10 mouse cellular contexts compared by ENCODE assay signal in the genomic region with DNA sequence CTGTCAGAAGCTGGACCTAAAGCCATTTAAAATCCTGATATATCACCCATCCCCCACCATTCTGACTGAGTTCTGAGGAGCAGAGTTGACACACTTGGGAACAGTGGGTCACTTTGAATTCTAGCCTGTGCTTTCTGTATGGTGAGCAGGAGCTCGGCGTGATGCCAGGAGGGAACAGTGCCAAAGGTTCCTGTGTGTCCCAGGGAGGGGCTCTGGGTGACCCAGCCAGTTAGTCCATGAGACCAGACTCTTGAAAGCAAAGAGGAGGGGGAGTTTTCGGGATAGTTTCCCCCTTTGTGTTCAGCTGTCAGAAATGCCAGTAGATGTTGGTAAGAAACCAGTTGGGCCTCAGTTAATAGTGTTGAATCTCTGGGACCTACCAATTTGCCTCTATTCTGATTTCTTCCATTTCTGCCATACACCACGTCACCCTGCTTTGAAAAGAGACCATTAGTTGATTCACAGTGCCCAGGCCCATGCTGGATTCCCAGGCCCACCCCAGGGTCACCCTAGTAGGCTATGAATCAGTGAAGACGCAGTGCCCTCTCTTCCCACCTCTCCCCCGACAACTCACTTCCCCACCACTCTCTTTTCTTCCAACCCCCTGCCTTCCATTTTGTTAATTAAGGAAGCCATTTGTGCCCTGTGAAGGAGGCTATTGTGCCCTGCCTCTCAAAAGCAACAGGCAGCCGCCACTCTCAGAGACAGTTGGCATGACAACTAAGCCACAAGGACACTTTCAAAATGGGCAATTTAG. TPM values are rescaled to one million over a fixed set of nuclear protein-coding genes. Genes with fewer than 3 reads are reported as not detected.
DNase-seq lines count a peak whose midpoint lies in the region; ATAC-seq and TF ChIP-seq lines count a peak whose summit lies in the region.
"Had no signal": no experiment of that assay in that cellular context is flagged by ENCODE, and none has a peak within 500 bp of the region (broad histone marks: within the 10 kb centered on the region; RNA-seq: fewer than 3 reads in every experiment).

No protein-coding gene starts in this region.

- no peak for TF ChIP-seq POLR2A in lung, adult 2 months (IDR thresholded peaks at IDR 0.05; ENCODE audit: borderline replicate concordance, extremely low read depth, low read depth, low read length)

- no peaks in the 10 kb centered on the region for H3K36me3 ChIP-seq in lung, embryonic 14.5 days (ENCODE audit: insufficient read depth)
- no peaks in the 10 kb centered on the region for H3K36me3 ChIP-seq in hindbrain, embryonic 13.5 days

- H3K4me3 ChIP-seq in lung, embryonic 14.5 days (ENCODE audit: low read depth, low read length): no peak overlapping the region
- no peak overlapping the region for H3K4me3 ChIP-seq in lung, adult 2 months (replicated peaks; ENCODE audit: extremely low read depth, low read depth, low read length)
- no peak overlapping the region for H3K4me3 ChIP-seq in hindbrain, embryonic 13.5 days

- peak; percentile 39 to 70 for DNase-seq in cerebellum, postnatal 14 days
- no peak for DNase-seq in cerebellum, adult 11 months
- DNase-seq in lung, embryonic 14.5 days: peak; percentile 62
- no peak for DNase-seq in lung, adult 2 months
- peak; percentile 22 for DNase-seq in ovary, postnatal 36 days (ENCODE audit: low spot score)
- DNase-seq in gastrocnemius, postnatal 10 days: no peak
- DNase-seq in left cerebral cortex, adult 18-20 months (ENCODE audit: low spot score in 2 of 2): no peak
- DNase-seq: B cell, adult 2 months had no signal

- ATAC-seq in lung, embryonic 14.5 days (ENCODE audit: insufficient read depth): peak; percentile 31; the same call in 1 of the 2 replicates
- peak; percentile 94 for ATAC-seq in hindbrain, embryonic 13.5 days (ENCODE audit: low FRiP score)

- WGBS in lung, embryonic 14.5 days: 66% methylated on average over 7 of the region's 7 CpGs
- WGBS in lung, adult 2 months: 71% methylated on average over 7 of the region's 7 CpGs
- WGBS in hindbrain, embryonic 13.5 days: 37% methylated on average over 7 of the region's 7 CpGs

- no peak overlapping the region for H3K4me2 ChIP-seq in lung, embryonic 14.5 days
- H3K4me2 ChIP-seq in hindbrain, embryonic 13.5 days: no peak overlapping the region

- H3K27ac ChIP-seq in lung, embryonic 14.5 days (ENCODE audit: low read depth): no peak overlapping the region
- no peak overlapping the region for H3K27ac ChIP-seq in hindbrain, embryonic 13.5 days

- H3K9ac ChIP-seq in lung, embryonic 14.5 days: no peak overlapping the region
- no peak overlapping the region for H3K9ac ChIP-seq in hindbrain, embryonic 13.5 days

- no peaks in the 10 kb centered on the region for H3K27me3 ChIP-seq in lung, embryonic 14.5 days (ENCODE audit: insufficient read depth, low read length)
- H3K27me3 ChIP-seq in hindbrain, embryonic 13.5 days: peaks cover 11% of the 10 kb centered on the region; the same call in 1 of the 2 replicates

- no peaks in the 10 kb centered on the region for H3K9me3 ChIP-seq in lung, embryonic 14.5 days (ENCODE audit: low read depth, low read length)
- H3K9me3 ChIP-seq in hindbrain, embryonic 13.5 days: no peaks in the 10 kb centered on the region

- no peak for TF ChIP-seq CTCF in lung, embryonic 14.5 days (IDR thresholded peaks at IDR 0.05; ENCODE audit: low read depth)
- no peak for TF ChIP-seq CTCF in lung, adult 2 months (IDR thresholded peaks at IDR 0.05; ENCODE audit: insufficient read depth, low read length)

- no peaks in the 10 kb centered on the region for H3K4me1 ChIP-seq in lung, embryonic 14.5 days (ENCODE audit: insufficient read depth)
- no peaks in the 10 kb centered on the region for H3K4me1 ChIP-seq in lung, adult 2 months (ENCODE audit: control insufficient read depth, insufficient read depth, low read length)
- peaks cover 25% of the 10 kb centered on the region for H3K4me1 ChIP-seq in hindbrain, embryonic 13.5 days (replicated peaks)

RNA-seq across cellular contexts. Expression of gene Copb2, which starts 38.6 kb away (rescaled TPM):
- 186 and 196 TPM in 2 replicates for polyA plus RNA-seq in lung, embryonic 14.5 days (2014; fragmentation: Nextera tagmentation; extraction: Ambion mirVana)
- polyA plus RNA-seq in lung, adult 2 months (2012; rRNA removed): 23.8 and 38.2 TPM in 2 replicates
- 134 and 140 TPM in 2 replicates for polyA plus RNA-seq in hindbrain, embryonic 13.5 days (2015; fragmentation: Nextera tagmentation; extraction: Ambion mirVana)
- 10 to 100 TPM; 78.6 to 89.4 TPM for total RNA-seq in gastrocnemius, postnatal 10 days (2021)
- total RNA-seq in left cerebral cortex, adult 18-20 months (2021): 10 to 100 TPM; 89.2 to 92.7 TPM

RNA-seq across cellular contexts. Expression of gene Rbp2, which starts 39.0 kb away (rescaled TPM):
- polyA plus RNA-seq in lung, embryonic 14.5 days (2014; fragmentation: Nextera tagmentation; extraction: Ambion mirVana): 0.43 TPM in 1 of 2 replicates, not detected in the other
- 0.40 and 12.4 TPM in 2 replicates for polyA plus RNA-seq in lung, adult 2 months (2012; rRNA removed)
- polyA plus RNA-seq in hindbrain, embryonic 13.5 days (2015; fragmentation: Nextera tagmentation; extraction: Ambion mirVana): 0.62 and 1.2 TPM in 2 replicates
- not detected for total RNA-seq in gastrocnemius, postnatal 10 days (2021)
- total RNA-seq in left cerebral cortex, adult 18-20 months (2021): not detected
- total RNA-seq: layer of hippocampus, adult 8-10 months had no signal

Comparison
In these comparisons a context has a peak if more than half of its experiments do, and no peak if none do; other contexts are left out.
1. DNase-seq: peak in cerebellum, postnatal 14 days (2 of 2), lung, embryonic 14.5 days (single experiment) and ovary, postnatal 36 days (single experiment); none in cerebellum, adult 11 months (single experiment), lung, adult 2 months (single experiment), gastrocnemius, postnatal 10 days (single experiment) and left cerebral cortex, adult 18-20 months (0 of 2).